Mouse (Mus musculus): ENCODE measurements around the gene Gpnmb. TPM values are rescaled to one million over a fixed set of nuclear protein-coding genes. Genes with fewer than 3 reads are reported as not detected.

Gpnmb gene
- polyA plus RNA-seq, 1 experiment from 2014 or later = 0.47 TPM

DNA sequence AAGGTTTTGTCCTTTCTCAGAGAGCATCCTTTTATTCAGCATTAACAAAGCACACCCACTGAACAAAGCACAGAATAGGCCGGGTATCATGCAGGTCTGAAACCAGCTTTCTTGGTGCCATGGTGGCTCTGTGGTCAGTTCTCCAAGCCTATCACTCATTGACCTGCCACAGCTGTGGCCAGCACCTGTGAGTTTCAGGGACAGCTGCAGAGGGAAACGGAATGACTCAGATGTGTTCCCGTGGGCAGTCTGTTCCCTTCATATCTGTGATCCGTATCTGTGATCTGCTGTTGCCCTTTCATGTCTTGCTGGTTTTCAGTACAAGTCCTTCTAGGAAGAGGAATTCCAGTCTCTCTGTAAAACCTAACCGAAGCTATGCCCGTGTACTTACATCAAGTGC lies 10.2 kb downstream of the Gpnmb start:
- Histone ChIP-seq H3K36me3 (ENCODE audit: control insufficient read depth, insufficient read depth, low read length) (no peaks in the 10 kb centered on the region), H3K27ac (ENCODE audit: low read depth) (no peak overlapping the region), H3K4me1 (replicated peaks; ENCODE audit: control insufficient read depth, insufficient read depth, low read length) (no peaks in the 10 kb centered on the region), H3K9me3 (ENCODE audit: control insufficient read depth, low read length) (no peaks in the 10 kb centered on the region), H3K4me3 (ENCODE audit: low read depth, low read length) (no peak overlapping the region), H3K9ac (ENCODE audit: low read length) (no peak overlapping the region), H3K27me3 (replicated peaks; ENCODE audit: control insufficient read depth, insufficient read depth, low read length) (no peaks in the 10 kb centered on the region), H3K4me2 (ENCODE audit: low read length) (no peak overlapping the region)
- DNase-seq (ENCODE audit: low spot score) (no peak), ATAC-seq (replicated peaks; ENCODE audit: low FRiP score, low TSS enrichment, low read depth) (no peak)
- 77% methylated on average over 6 of the region's 6 CpGs for WGBS

DNA sequence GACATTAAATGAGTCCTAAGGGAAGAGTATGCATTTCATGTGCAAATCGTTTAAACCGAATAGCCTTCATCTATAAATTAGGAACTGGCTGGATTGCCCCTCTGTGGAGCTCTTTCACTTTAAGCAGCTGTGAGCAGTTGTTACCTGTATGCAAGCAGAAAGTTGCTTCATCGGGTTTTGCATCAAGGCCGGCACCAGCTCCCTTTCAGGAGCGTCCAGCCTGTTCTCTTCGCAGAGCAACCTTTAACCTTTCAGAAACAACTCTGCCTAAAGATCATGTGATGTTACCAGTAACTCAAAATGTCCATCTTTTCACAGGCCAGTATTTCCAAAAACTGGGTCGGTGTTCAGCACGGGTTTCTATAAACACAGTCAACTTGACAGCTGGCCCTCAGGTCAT lies 10.6 kb downstream of the Gpnmb start:
- no peak for ATAC-seq (replicated peaks; ENCODE audit: low FRiP score, low TSS enrichment, low read depth)
- no peak overlapping the region for H3K9ac ChIP-seq (ENCODE audit: low read length)
- H3K27me3 ChIP-seq (replicated peaks; ENCODE audit: control insufficient read depth, insufficient read depth, low read length) = no peaks in the 10 kb centered on the region
- no peak overlapping the region for H3K27ac ChIP-seq (ENCODE audit: low read depth)
- H3K36me3 ChIP-seq (ENCODE audit: control insufficient read depth, insufficient read depth, low read length) = no peaks in the 10 kb centered on the region
- no peak overlapping the region for H3K4me2 ChIP-seq (ENCODE audit: low read length)
- H3K9me3 ChIP-seq (ENCODE audit: control insufficient read depth, low read length) = no peaks in the 10 kb centered on the region
- H3K4me1 ChIP-seq (replicated peaks; ENCODE audit: control insufficient read depth, insufficient read depth, low read length) = no peaks in the 10 kb centered on the region
- DNase-seq (ENCODE audit: low spot score) = no peak
- H3K4me3 ChIP-seq (ENCODE audit: low read depth, low read length) = no peak overlapping the region
- 74% methylated on average over 8 of the region's 8 CpGs for WGBS

- DNase-seq (ENCODE audit: low spot score) (no peak), ATAC-seq (replicated peaks; ENCODE audit: low FRiP score, low TSS enrichment, low read depth) (no peak)
- Histone ChIP-seq H3K4me3 (ENCODE audit: low read depth, low read length) (no peak overlapping the region), H3K4me1 (replicated peaks; ENCODE audit: control insufficient read depth, insufficient read depth, low read length) (no peaks in the 10 kb centered on the region), H3K9me3 (ENCODE audit: control insufficient read depth, low read length) (no peaks in the 10 kb centered on the region), H3K27ac (ENCODE audit: low read depth) (no peak overlapping the region), H3K27me3 (replicated peaks; ENCODE audit: control insufficient read depth, insufficient read depth, low read length) (no peaks in the 10 kb centered on the region), H3K9ac (ENCODE audit: low read length) (no peak overlapping the region), H3K36me3 (ENCODE audit: control insufficient read depth, insufficient read depth, low read length) (no peaks in the 10 kb centered on the region), H3K4me2 (ENCODE audit: low read length) (no peak overlapping the region)
- 71% methylated on average over 10 of the region's 10 CpGs for WGBS
These were observed 11.5 kb downstream of the Gpnmb start for GRCm38 (mm10) chr6:49047848-49048247.

GRCm38 (mm10) chr6:49048395-49048794 lies 12.0 kb downstream of the Gpnmb start:
- Histone ChIP-seq H3K27ac (ENCODE audit: low read depth) (no peak overlapping the region), H3K4me1 (replicated peaks; ENCODE audit: control insufficient read depth, insufficient read depth, low read length) (no peaks in the 10 kb centered on the region), H3K4me2 (ENCODE audit: low read length) (no peak overlapping the region), H3K4me3 (ENCODE audit: low read depth, low read length) (no peak overlapping the region), H3K9ac (ENCODE audit: low read length) (no peak overlapping the region), H3K9me3 (ENCODE audit: control insufficient read depth, low read length) (no peaks in the 10 kb centered on the region), H3K27me3 (replicated peaks; ENCODE audit: control insufficient read depth, insufficient read depth, low read length) (no peaks in the 10 kb centered on the region), H3K36me3 (ENCODE audit: control insufficient read depth, insufficient read depth, low read length) (no peaks in the 10 kb centered on the region)
- 90% methylated on average over 10 of the region's 10 CpGs for WGBS
- no peak for ATAC-seq (replicated peaks; ENCODE audit: low FRiP score, low TSS enrichment, low read depth)
- DNase-seq (ENCODE audit: low spot score) = no peak

- H3K27me3 ChIP-seq (replicated peaks; ENCODE audit: control insufficient read depth, insufficient read depth, low read length) = no peaks in the 10 kb centered on the region
- H3K4me1 ChIP-seq (replicated peaks; ENCODE audit: control insufficient read depth, insufficient read depth, low read length) = no peaks in the 10 kb centered on the region
- H3K27ac ChIP-seq (ENCODE audit: low read depth) = no peak overlapping the region
- H3K9me3 ChIP-seq (ENCODE audit: control insufficient read depth, low read length) = no peaks in the 10 kb centered on the region
- H3K9ac ChIP-seq (ENCODE audit: low read length) = no peak overlapping the region
- ATAC-seq (replicated peaks; ENCODE audit: low FRiP score, low TSS enrichment, low read depth) (no peak), DNase-seq (ENCODE audit: low spot score) (no peak)
- no peak overlapping the region for H3K4me3 ChIP-seq (ENCODE audit: low read depth, low read length)
- H3K4me2 ChIP-seq (ENCODE audit: low read length) = no peak overlapping the region
- H3K36me3 ChIP-seq (ENCODE audit: control insufficient read depth, insufficient read depth, low read length) = no peaks in the 10 kb centered on the region
- 76% methylated on average over 11 of the region's 11 CpGs for WGBS
These were observed 14.5 kb downstream of the Gpnmb start for GRCm38 (mm10) chr6:49050677-49051410.

DNA sequence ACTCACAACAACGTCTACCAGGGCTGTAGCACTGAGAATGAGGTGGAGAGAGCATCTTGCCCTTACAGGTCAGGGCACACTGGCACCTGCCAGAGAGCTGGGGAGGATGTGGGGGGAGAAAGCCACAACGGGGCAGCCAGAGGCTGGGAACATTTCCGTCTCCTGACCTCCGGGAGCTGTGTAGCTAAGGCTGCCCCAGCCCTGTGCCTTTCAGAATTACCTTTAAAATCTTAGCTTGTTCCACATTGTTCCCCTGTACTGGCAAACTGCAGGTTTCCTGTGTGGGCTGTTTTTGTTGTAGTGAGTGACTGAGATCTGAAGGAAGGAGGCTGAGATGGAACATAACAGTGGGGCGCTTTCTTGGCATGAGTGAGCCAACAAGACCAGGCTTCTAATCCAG lies 15.8 kb downstream of the Gpnmb start:
- WGBS = 58% methylated on average over 5 of the region's 5 CpGs
- H3K4me3 ChIP-seq (ENCODE audit: low read depth, low read length) = no peak overlapping the region
- no peaks in the 10 kb centered on the region for H3K9me3 ChIP-seq (ENCODE audit: control insufficient read depth, low read length)
- no peak for DNase-seq (ENCODE audit: low spot score)
- H3K27me3 ChIP-seq (replicated peaks; ENCODE audit: control insufficient read depth, insufficient read depth, low read length) = no peaks in the 10 kb centered on the region
- H3K9ac ChIP-seq (ENCODE audit: low read length) = no peak overlapping the region
- no peak overlapping the region for H3K4me2 ChIP-seq (ENCODE audit: low read length)
- ATAC-seq (replicated peaks; ENCODE audit: low FRiP score, low TSS enrichment, low read depth) = no peak
- H3K36me3 ChIP-seq (ENCODE audit: control insufficient read depth, insufficient read depth, low read length) = no peaks in the 10 kb centered on the region
- H3K27ac ChIP-seq (ENCODE audit: low read depth) = no peak overlapping the region
- H3K4me1 ChIP-seq (replicated peaks; ENCODE audit: control insufficient read depth, insufficient read depth, low read length) = no peaks in the 10 kb centered on the region

DNA sequence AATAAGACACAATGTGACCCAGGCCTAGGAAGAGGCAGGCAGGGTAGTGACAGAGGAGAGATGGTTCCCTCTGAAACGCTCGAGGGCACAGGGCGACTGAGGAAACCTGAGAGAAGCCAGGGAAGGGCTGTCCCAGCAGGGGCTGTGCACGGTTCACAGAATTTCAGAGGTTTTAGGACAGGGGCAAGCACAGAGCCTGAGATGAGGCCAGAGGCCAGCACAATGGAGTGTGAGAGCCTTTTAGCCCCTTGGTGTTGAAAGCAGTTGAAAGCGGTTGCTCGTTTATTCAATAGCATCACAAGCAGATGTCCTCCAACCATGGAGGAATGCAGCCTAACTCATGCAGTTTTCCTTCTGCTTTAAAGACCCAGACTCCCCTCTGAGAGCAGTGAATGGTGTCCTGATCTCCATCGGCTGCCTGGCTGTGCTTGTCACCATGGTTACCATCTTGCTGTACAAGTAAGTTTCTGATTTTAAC lies 18.9 kb downstream of the Gpnmb start:
- no peak overlapping the region for H3K27ac ChIP-seq (ENCODE audit: low read depth)
- ATAC-seq (replicated peaks; ENCODE audit: low FRiP score, low TSS enrichment, low read depth) (no peak), DNase-seq (ENCODE audit: low spot score) (no peak)
- no peaks in the 10 kb centered on the region for H3K4me1 ChIP-seq (replicated peaks; ENCODE audit: control insufficient read depth, insufficient read depth, low read length)
- H3K9ac ChIP-seq (ENCODE audit: low read length) = no peak overlapping the region
- H3K4me3 ChIP-seq (ENCODE audit: low read depth, low read length) = no peak overlapping the region
- H3K27me3 ChIP-seq (replicated peaks; ENCODE audit: control insufficient read depth, insufficient read depth, low read length) = no peaks in the 10 kb centered on the region
- no peaks in the 10 kb centered on the region for H3K36me3 ChIP-seq (ENCODE audit: control insufficient read depth, insufficient read depth, low read length)
- H3K9me3 ChIP-seq (ENCODE audit: control insufficient read depth, low read length) = no peaks in the 10 kb centered on the region
- 29% methylated on average over 7 of the region's 7 CpGs for WGBS
- no peak overlapping the region for H3K4me2 ChIP-seq (ENCODE audit: low read length)

DNA sequence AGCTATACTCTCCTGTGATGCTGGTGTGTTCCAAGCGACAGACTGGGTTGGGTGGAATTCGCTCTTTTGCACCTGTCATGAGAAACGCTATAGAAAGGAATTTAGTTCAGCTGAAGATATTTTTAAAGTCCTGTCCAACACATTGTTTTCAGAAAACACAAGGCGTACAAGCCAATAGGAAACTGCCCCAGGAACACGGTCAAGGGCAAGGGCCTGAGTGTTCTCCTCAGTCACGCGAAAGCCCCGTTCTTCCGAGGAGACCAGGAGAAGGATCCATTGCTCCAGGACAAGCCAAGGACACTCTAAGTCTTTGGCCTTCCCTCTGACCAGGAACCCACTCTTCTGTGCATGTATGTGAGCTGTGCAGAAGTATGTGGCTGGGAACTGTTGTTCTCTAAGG lies 19.7 kb downstream of the Gpnmb start:
- ATAC-seq (replicated peaks; ENCODE audit: low FRiP score, low TSS enrichment, low read depth) (no peak), DNase-seq (ENCODE audit: low spot score) (peak; percentile 20)
- H3K36me3 ChIP-seq (ENCODE audit: control insufficient read depth, insufficient read depth, low read length) = no peaks in the 10 kb centered on the region
- H3K9ac ChIP-seq (ENCODE audit: low read length) = no peak overlapping the region
- H3K4me2 ChIP-seq (ENCODE audit: low read length) = no peak overlapping the region
- no peak overlapping the region for H3K27ac ChIP-seq (ENCODE audit: low read depth)
- 85% methylated on average over 9 of the region's 9 CpGs for WGBS
- no peaks in the 10 kb centered on the region for H3K27me3 ChIP-seq (replicated peaks; ENCODE audit: control insufficient read depth, insufficient read depth, low read length)
- H3K4me1 ChIP-seq (replicated peaks; ENCODE audit: control insufficient read depth, insufficient read depth, low read length) = no peaks in the 10 kb centered on the region
- H3K9me3 ChIP-seq (ENCODE audit: control insufficient read depth, low read length) = no peaks in the 10 kb centered on the region
- no peak overlapping the region for H3K4me3 ChIP-seq (ENCODE audit: low read depth, low read length)

All from intestine, embryonic 14.5 days (tissue).